Mouse (Mus musculus) lung, postnatal 0 days (tissue): ENCODE measurements at regions not wholly inside any gene's neighbourhood (a gene's known extent, or its start where the extent isn't known, plus 50 kb on each side); places are given as distances from the start of the nearest gene placed in this dataset.

Experiments used
- CTCF ChIP-seq: IDR thresholded peaks from 2 replicates; pipeline ENCODE4 v1.5.1; 2016; ENCODE audit warnings: antibody characterized with exemption, mild to moderate bottlenecking
- EP300 ChIP-seq: IDR thresholded peaks from 2 replicates; pipeline ENCODE4 v1.6.1; 2016; ENCODE audit warnings: antibody characterized with exemption, mild to moderate bottlenecking, control low read depth

- no peak for TF ChIP-seq CTCF
- TF ChIP-seq EP300 = no peak
Measured at GRCm38 (mm10) chr11:71652381-71652775, 97.3 kb upstream of the Wscd1 start.
